Mouse (Mus musculus) CH12.LX (cell line): ENCODE results near the gene Kat14.

Experiments used
- CHD1 ChIP-seq: IDR thresholded peaks from 2 replicates; pipeline ENCODE4 v1.6.1; 2012; ENCODE audit warnings: low read depth, low read length, improper control_type of control experiment, inconsistent platforms
- EP300 ChIP-seq: IDR thresholded peaks from 2 replicates; pipeline ENCODE4 v1.6.1; 2011; ENCODE audit warnings: low read length, improper control_type of control experiment
- GABPA ChIP-seq: IDR thresholded peaks from 2 replicates; pipeline ENCODE4 v1.6.1; 2012; ENCODE audit warnings: low read depth, low read length, improper control_type of control experiment, inconsistent platforms; ENCODE audit not compliant: insufficient replicate concordance
- JUN ChIP-seq: IDR thresholded peaks from 2 replicates; pipeline ENCODE4 v1.6.1; 2011; ENCODE audit warnings: low read depth, mild to moderate bottlenecking, low read length, improper control_type of control experiment, moderate library complexity; ENCODE audit not compliant: insufficient read depth
- ZC3H11A ChIP-seq: IDR thresholded peaks from 2 replicates; pipeline ENCODE4 v1.6.1; 2012; ENCODE audit warnings: low read depth, mild to moderate bottlenecking, inconsistent platforms, low read length, improper control_type of control experiment

- no peak for TF ChIP-seq CHD1
- TF ChIP-seq GABPA = no peak
- TF ChIP-seq JUN = no peak
- no peak for TF ChIP-seq EP300
- no peak for TF ChIP-seq ZC3H11A
Measured at GRCm38 (mm10) chr2:144329937-144330336, 38.8 kb upstream of the Kat14 start.
